Mouse (Mus musculus): Measurements from ENCODE around the gene Kcnj9. TPM values are rescaled to one million over a fixed set of nuclear protein-coding genes. Genes with fewer than 3 reads are reported as not detected.
A peak's percentile ranks its signal among the peaks of the same experiment; 100 is the strongest.

The Kcnj9 gene
- polyA plus RNA-seq, 1 experiment = 169 TPM

DNA sequence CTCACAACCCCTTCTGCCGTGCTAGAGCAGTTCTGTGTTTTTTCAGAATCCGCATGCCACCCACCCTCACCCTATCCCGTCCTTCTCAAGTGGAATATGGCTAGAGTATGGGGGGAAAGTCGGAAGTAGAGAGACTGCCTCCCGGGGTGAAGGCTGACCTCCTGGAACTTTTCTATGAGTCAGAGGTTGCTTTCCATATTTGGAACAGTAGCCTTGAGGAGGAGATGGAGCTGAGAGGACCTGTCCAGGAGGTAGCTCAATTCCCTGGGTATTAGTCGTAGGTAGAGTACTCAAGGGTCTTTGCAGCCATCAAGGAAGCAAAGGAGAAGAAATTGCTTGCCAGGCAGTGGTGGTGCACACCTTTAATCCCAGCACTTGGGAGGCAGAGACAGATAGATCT is 22.9 kb upstream of the Kcnj9 start:
- TF ChIP-seq POLR2A (IDR thresholded peaks at IDR 0.05; ENCODE audit: extremely low read depth, insufficient read depth, low read length) (no peak), CTCF (IDR thresholded peaks at IDR 0.05; ENCODE audit: extremely low read depth, insufficient read depth, low read length) (no peak)
- H3K27ac ChIP-seq (ENCODE audit: insufficient read depth, low read length) = peak overlapping the region; percentile 6; the same call in 1 of the 2 replicates

DNA sequence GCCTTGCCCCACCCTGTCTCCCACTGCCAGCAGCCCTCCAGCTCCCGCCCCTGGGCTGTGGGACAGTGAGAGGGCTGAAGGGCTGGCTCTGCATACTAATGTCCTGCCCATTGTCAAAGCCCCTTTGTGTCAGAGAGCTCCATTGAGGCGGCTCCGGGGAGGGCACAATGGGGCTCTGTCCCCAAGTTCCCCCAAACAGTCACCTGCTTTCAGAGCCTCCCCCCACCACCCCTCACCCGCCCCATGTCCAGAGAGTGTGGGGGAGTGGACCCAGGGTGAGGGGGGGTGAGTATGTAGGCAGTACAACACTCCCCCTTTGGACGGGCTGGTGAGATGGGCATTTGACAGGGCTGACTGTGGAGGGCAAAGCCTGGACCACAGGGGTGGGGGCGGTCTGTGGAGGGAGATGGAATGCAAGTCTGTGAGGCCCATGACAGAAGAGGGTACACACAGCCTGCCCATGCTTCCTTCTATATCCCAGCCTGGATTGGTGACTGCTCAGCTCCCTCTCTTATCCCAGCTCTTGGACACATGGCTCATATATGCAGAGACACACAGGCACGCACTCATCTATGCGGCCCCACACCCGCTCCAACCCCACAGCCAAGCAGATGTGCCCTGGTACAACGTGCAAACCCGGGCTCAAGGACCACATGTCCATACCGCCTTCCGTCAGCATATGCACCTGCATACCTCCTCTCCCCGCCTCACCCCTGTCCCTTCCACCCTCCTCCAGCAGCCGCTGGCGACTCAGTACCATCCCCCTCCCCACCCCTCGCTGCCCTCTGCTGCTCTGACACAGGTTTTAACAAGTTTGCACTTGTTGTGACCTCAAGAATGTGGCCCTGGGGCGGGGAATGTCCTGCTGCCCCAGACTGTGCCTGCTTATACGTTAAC is 21.0 kb upstream of the Kcnj9 start:
- Histone ChIP-seq H3K4me1 (ENCODE audit: control insufficient read depth, insufficient read depth, low read length) (0 out of 2 replicates have a peak, but pooled peaks cover 3% of the 10 kb centered on the region), H3K27ac (ENCODE audit: insufficient read depth, low read length) (peak overlapping the region; percentile 97), H3K4me3 (ENCODE audit: insufficient read depth, low read length) (no peak overlapping the region)
- no peak for TF ChIP-seq POLR2A (IDR thresholded peaks at IDR 0.05; ENCODE audit: extremely low read depth, insufficient read depth, low read length)
- no peak for TF ChIP-seq CTCF (IDR thresholded peaks at IDR 0.05; ENCODE audit: extremely low read depth, insufficient read depth, low read length)

More for the DNA sequence above, 22.9 kb upstream of the Kcnj9 start:
- 0 out of 2 replicates have a peak, but pooled peaks cover 3% of the 10 kb centered on the region for H3K4me1 ChIP-seq (ENCODE audit: control insufficient read depth, insufficient read depth, low read length)
- H3K4me3 ChIP-seq (ENCODE audit: insufficient read depth, low read length) = no peak overlapping the region

DNA sequence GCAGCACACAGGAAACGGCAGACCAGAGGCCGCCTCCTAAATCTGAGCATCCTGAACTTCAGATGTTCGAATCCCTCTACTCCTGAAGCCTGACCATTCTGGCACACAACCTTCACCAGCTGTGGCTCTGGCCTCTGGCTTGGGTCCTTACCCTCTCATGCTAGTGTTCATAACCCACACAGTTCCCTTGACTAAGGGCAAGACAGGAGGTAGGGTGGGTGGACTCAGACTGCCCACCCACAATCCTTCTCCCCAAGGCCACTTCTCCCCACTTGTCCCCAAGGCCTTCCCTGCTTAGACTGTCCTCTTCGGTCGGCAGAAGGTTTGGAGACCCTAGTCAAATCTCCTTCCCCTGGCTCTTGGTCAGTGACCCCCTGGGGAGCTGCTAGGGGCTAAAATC is 20.4 kb upstream of the Kcnj9 start:
- Histone ChIP-seq H3K27ac (ENCODE audit: insufficient read depth, low read length) (peak overlapping the region; percentile 97), H3K4me3 (ENCODE audit: insufficient read depth, low read length) (no peak overlapping the region), H3K4me1 (ENCODE audit: control insufficient read depth, insufficient read depth, low read length) (0 out of 2 replicates have a peak, but pooled peaks cover 3% of the 10 kb centered on the region)
- TF ChIP-seq CTCF (IDR thresholded peaks at IDR 0.05; ENCODE audit: extremely low read depth, insufficient read depth, low read length) (no peak), POLR2A (IDR thresholded peaks at IDR 0.05; ENCODE audit: extremely low read depth, insufficient read depth, low read length) (no peak)

DNA sequence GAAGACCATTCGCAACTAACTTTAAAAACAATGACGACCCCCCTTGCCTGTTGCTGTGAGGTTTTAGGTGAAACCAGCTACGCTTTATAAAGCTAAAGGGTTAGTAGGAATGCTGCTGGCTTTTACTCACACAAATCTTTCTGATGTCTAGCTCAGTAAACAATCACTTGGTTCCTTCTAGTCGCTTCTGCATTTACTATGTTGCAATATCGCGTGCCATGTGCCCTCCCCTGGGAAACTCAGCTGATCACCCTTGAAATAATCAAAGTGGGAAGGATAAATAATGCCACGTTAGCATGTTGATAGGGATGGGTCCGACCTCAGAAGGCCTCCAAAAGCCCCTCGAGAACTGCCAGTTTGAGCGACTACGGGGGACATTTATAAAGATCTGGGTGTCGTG is 18.3 kb upstream of the Kcnj9 start:
- Histone ChIP-seq H3K27ac (ENCODE audit: insufficient read depth, low read length) (peak overlapping the region; percentile 73), H3K4me1 (ENCODE audit: control insufficient read depth, insufficient read depth, low read length) (0 out of 2 replicates have a peak, but pooled peaks cover 3% of the 10 kb centered on the region), H3K4me3 (ENCODE audit: insufficient read depth, low read length) (no peak overlapping the region)
- TF ChIP-seq CTCF (IDR thresholded peaks at IDR 0.05; ENCODE audit: extremely low read depth, insufficient read depth, low read length) (no peak), POLR2A (IDR thresholded peaks at IDR 0.05; ENCODE audit: extremely low read depth, insufficient read depth, low read length) (no peak)

DNA sequence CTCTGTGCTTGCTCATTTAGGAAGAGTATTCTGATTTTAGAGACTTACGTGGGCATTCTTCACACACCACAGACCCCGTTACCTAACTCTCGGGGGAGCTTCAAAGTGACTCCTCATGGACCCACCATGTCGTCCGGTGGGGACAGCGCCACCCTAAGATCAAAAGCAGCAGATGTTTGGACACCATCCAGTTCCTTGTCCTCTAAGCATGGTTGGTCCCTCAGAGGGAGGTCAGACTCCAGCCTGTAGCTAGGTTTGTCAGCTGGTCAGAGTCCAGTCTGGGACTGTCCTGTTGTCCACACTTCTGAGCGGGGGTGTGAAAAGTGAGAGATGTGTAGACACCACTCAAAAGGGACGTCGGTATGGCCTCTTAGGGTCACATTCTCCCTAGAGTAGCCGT is 17.6 kb upstream of the Kcnj9 start:
- H3K27ac ChIP-seq (ENCODE audit: insufficient read depth, low read length) = peak overlapping the region; percentile 65; the same call in 1 of the 2 replicates
- H3K4me1 ChIP-seq (ENCODE audit: control insufficient read depth, insufficient read depth, low read length) = 0 out of 2 replicates have a peak, but pooled peaks cover 3% of the 10 kb centered on the region
- H3K4me3 ChIP-seq (ENCODE audit: insufficient read depth, low read length) = no peak overlapping the region
- TF ChIP-seq POLR2A (IDR thresholded peaks at IDR 0.05; ENCODE audit: extremely low read depth, insufficient read depth, low read length) = no peak
- no peak for TF ChIP-seq CTCF (IDR thresholded peaks at IDR 0.05; ENCODE audit: extremely low read depth, insufficient read depth, low read length)

DNA sequence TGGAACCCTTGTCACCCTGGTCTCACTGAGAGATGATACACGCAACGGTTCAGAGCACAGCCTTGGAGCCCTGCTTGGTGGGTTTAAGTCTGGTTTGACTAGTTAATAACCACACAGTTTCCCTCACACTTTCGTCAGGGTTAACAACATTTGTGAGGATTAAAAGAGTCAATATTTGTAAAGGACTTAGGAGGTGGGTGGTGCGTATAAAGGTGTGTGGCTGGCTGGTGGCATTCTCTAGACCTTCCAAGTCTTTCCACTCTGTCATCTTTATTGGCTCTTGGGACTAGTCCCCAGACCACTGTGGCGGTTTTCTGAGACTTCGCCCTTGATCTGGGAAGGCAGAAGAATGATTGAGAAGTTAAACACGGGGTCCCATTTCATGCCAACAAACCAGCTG is 15.7 kb upstream of the Kcnj9 start:
- TF ChIP-seq POLR2A (IDR thresholded peaks at IDR 0.05; ENCODE audit: extremely low read depth, insufficient read depth, low read length) (no peak), CTCF (IDR thresholded peaks at IDR 0.05; ENCODE audit: extremely low read depth, insufficient read depth, low read length) (no peak)
- Histone ChIP-seq H3K4me1 (ENCODE audit: control insufficient read depth, insufficient read depth, low read length) (peaks cover 2% of the 10 kb centered on the region; the same call in 1 of the 2 replicates), H3K4me3 (ENCODE audit: insufficient read depth, low read length) (no peak overlapping the region), H3K27ac (ENCODE audit: insufficient read depth, low read length) (peak overlapping the region; percentile 78; the same call in 1 of the 2 replicates)

DNA sequence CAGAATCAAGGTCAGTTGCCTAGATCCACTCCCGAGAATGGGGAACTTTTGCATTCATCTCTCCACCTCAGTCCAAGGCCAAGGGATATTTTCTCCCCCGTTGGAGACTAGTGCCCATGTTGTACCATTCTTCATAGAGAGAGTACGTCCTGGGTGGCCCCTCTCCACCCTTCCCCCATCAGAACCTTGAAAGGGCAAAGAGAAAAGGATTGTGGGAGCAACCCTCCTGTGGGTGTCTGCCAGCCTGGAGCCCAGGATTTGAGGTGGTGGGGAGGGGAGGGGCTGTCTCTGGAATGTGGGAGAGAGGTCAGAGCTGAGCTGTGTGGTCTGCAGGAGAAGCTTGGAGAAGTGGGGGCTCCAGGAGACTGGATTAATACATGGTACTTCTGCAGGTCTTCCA is 14.8 kb upstream of the Kcnj9 start:
- Histone ChIP-seq H3K4me1 (ENCODE audit: control insufficient read depth, insufficient read depth, low read length) (peaks cover 2% of the 10 kb centered on the region; the same call in 1 of the 2 replicates), H3K27ac (ENCODE audit: insufficient read depth, low read length) (peak overlapping the region; percentile 78), H3K4me3 (ENCODE audit: insufficient read depth, low read length) (peak overlapping the region; percentile 5; the same call in 1 of the 2 replicates)
- TF ChIP-seq POLR2A (IDR thresholded peaks at IDR 0.05; ENCODE audit: extremely low read depth, insufficient read depth, low read length) = no peak
- no peak for TF ChIP-seq CTCF (IDR thresholded peaks at IDR 0.05; ENCODE audit: extremely low read depth, insufficient read depth, low read length)

DNA sequence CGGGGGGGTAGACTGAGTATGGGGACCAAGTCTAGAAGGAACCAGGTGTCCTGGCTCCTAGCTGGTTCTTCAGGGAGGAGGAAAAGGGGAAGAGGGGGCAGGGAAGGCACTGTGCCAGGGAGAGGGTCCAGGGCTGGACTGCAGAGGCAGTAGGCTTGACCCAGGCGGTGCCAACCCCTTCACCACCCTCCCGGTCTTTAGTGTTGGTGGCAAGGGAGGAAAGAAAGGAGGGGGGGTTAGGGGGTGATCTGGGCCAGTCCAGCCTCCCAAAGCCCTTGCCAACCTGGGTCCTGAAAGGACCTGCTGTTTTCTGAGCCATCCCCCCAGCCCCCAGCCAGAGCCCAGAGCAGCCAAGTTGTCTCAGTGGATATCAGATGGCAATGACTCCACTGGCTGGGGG is 13.6 kb upstream of the Kcnj9 start:
- TF ChIP-seq POLR2A (IDR thresholded peaks at IDR 0.05; ENCODE audit: extremely low read depth, insufficient read depth, low read length) (peak; percentile 17; the same call in 1 of the 2 replicates), CTCF (IDR thresholded peaks at IDR 0.05; ENCODE audit: extremely low read depth, insufficient read depth, low read length) (no peak)
- Histone ChIP-seq H3K27ac (ENCODE audit: insufficient read depth, low read length) (no peak overlapping the region; the same call in 1 of the 2 replicates), H3K4me3 (ENCODE audit: insufficient read depth, low read length) (peak overlapping the region; percentile 41), H3K4me1 (ENCODE audit: control insufficient read depth, insufficient read depth, low read length) (peaks cover 2% of the 10 kb centered on the region; the same call in 1 of the 2 replicates)

DNA sequence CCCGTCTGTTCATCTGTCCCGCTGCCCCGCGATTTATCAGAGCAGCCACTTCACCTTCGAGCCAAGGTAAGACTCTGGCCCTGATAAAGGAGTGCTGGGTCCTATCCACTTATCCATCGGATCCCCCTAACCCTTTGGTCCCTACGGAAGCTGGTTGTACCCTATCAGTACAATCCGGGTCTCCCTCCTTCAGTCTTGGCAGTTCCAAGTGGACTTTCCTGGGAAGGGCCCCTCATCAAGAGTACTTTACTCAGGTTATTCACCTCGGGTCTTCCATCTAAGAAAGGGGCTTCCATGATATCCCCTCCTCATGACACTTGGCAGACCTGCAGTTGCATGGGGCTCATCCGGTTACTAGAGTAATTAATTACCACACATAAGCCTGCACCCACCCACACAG is 12.3 kb upstream of the Kcnj9 start:
- H3K27ac ChIP-seq (ENCODE audit: insufficient read depth, low read length) = peak overlapping the region; percentile 63
- H3K4me1 ChIP-seq (ENCODE audit: control insufficient read depth, insufficient read depth, low read length) = peaks cover 2% of the 10 kb centered on the region; the same call in 1 of the 2 replicates
- no peak for TF ChIP-seq CTCF (IDR thresholded peaks at IDR 0.05; ENCODE audit: extremely low read depth, insufficient read depth, low read length)
- no peak for TF ChIP-seq POLR2A (IDR thresholded peaks at IDR 0.05; ENCODE audit: extremely low read depth, insufficient read depth, low read length)
- H3K4me3 ChIP-seq (ENCODE audit: insufficient read depth, low read length) = peak overlapping the region; percentile 41

Data from cortical plate, adult 2 months (tissue).